Mouse (Mus musculus): ENCODE data around the gene Cd79b. TPM values are rescaled to one million over a fixed set of nuclear protein-coding genes. Genes with fewer than 3 reads are reported as not detected.

Cd79b gene
- polyA plus RNA-seq, 1 experiment from 2014 or later, result 0.74 TPM

GRCm38 (mm10) chr11:106313533-106313932, 1.0 kb downstream of the Cd79b start:
- Histone ChIP-seq H3K9me3 (no peaks in the 10 kb centered on the region), H3K27me3 (no peaks in the 10 kb centered on the region), H3K9ac (no peak overlapping the region), H3K36me3 (replicated peaks) (no peaks in the 10 kb centered on the region), H3K4me2 (no peak overlapping the region), H3K4me3 (replicated peaks) (no peak overlapping the region), H3K27ac (no peak overlapping the region), H3K4me1 (no peaks in the 10 kb centered on the region)
- no peak for ATAC-seq (ENCODE audit: low FRiP score)
- WGBS, result 76% methylated on average over 5 of the region's 5 CpGs

GRCm38 (mm10) chr11:106310123-106310522, 4.4 kb downstream of the Cd79b start:
- no peaks in the 10 kb centered on the region for H3K9me3 ChIP-seq
- no peak overlapping the region for H3K4me2 ChIP-seq
- no peaks in the 10 kb centered on the region for H3K4me1 ChIP-seq
- H3K27me3 ChIP-seq, result no peaks in the 10 kb centered on the region
- H3K9ac ChIP-seq, result no peak overlapping the region
- H3K4me3 ChIP-seq (replicated peaks), result no peak overlapping the region
- H3K27ac ChIP-seq, result no peak overlapping the region
- 73% methylated on average over 5 of the region's 5 CpGs for WGBS
- no peak for ATAC-seq (ENCODE audit: low FRiP score)
- H3K36me3 ChIP-seq (replicated peaks), result no peaks in the 10 kb centered on the region

GRCm38 (mm10) chr11:106308162-106308561, 6.4 kb downstream of the Cd79b start:
- Histone ChIP-seq H3K9ac (no peak overlapping the region), H3K27me3 (no peaks in the 10 kb centered on the region), H3K27ac (no peak overlapping the region), H3K36me3 (replicated peaks) (no peaks in the 10 kb centered on the region), H3K9me3 (no peaks in the 10 kb centered on the region), H3K4me1 (no peaks in the 10 kb centered on the region), H3K4me3 (replicated peaks) (no peak overlapping the region), H3K4me2 (no peak overlapping the region)
- ATAC-seq (ENCODE audit: low FRiP score), result no peak
- WGBS, result 88% methylated on average over 11 of the region's 11 CpGs

- Histone ChIP-seq H3K27ac (no peak overlapping the region), H3K4me2 (no peak overlapping the region), H3K4me3 (replicated peaks) (no peak overlapping the region), H3K36me3 (replicated peaks) (no peaks in the 10 kb centered on the region), H3K9ac (no peak overlapping the region), H3K27me3 (no peaks in the 10 kb centered on the region), H3K9me3 (no peaks in the 10 kb centered on the region), H3K4me1 (no peaks in the 10 kb centered on the region)
- no peak for ATAC-seq (ENCODE audit: low FRiP score)
- WGBS, result 86% methylated on average over 5 of the region's 5 CpGs
Measured at GRCm38 (mm10) chr11:106307432-106307831, 7.1 kb downstream of the Cd79b start.

- Histone ChIP-seq H3K27ac (no peak overlapping the region), H3K9ac (no peak overlapping the region), H3K9me3 (no peaks in the 10 kb centered on the region), H3K36me3 (replicated peaks) (no peaks in the 10 kb centered on the region), H3K27me3 (no peaks in the 10 kb centered on the region), H3K4me3 (replicated peaks) (no peak overlapping the region), H3K4me1 (no peaks in the 10 kb centered on the region), H3K4me2 (no peak overlapping the region)
- ATAC-seq (ENCODE audit: low FRiP score), result no peak
- 81% methylated on average over 9 of the region's 9 CpGs for WGBS
Measured at GRCm38 (mm10) chr11:106306758-106307157, 7.8 kb downstream of the Cd79b start.

- Histone ChIP-seq H3K4me1 (no peaks in the 10 kb centered on the region), H3K9me3 (no peaks in the 10 kb centered on the region), H3K27me3 (no peaks in the 10 kb centered on the region), H3K36me3 (replicated peaks) (no peaks in the 10 kb centered on the region), H3K4me2 (no peak overlapping the region), H3K27ac (no peak overlapping the region), H3K4me3 (replicated peaks) (no peak overlapping the region), H3K9ac (no peak overlapping the region)
- 90% methylated on average over 3 of the region's 3 CpGs for WGBS
- ATAC-seq (ENCODE audit: low FRiP score), result no peak
Measured at GRCm38 (mm10) chr11:106306065-106306385, 8.5 kb downstream of the Cd79b start.

- WGBS, result 83% methylated on average over 10 of the region's 10 CpGs
- Histone ChIP-seq H3K9me3 (no peaks in the 10 kb centered on the region), H3K9ac (no peak overlapping the region), H3K36me3 (replicated peaks) (no peaks in the 10 kb centered on the region), H3K4me2 (no peak overlapping the region), H3K4me3 (replicated peaks) (no peak overlapping the region), H3K27ac (no peak overlapping the region), H3K27me3 (no peaks in the 10 kb centered on the region), H3K4me1 (no peaks in the 10 kb centered on the region)
- no peak for ATAC-seq (ENCODE audit: low FRiP score)
Measured at GRCm38 (mm10) chr11:106305348-106306064, 9.1 kb downstream of the Cd79b start.

- H3K4me1 ChIP-seq, result no peaks in the 10 kb centered on the region
- ATAC-seq (ENCODE audit: low FRiP score), result no peak
- no peak overlapping the region for H3K4me2 ChIP-seq
- no peaks in the 10 kb centered on the region for H3K36me3 ChIP-seq (replicated peaks)
- H3K27me3 ChIP-seq, result no peaks in the 10 kb centered on the region
- WGBS, result 24% methylated on average over 2 of the region's 2 CpGs
- no peaks in the 10 kb centered on the region for H3K9me3 ChIP-seq
- no peak overlapping the region for H3K9ac ChIP-seq
- no peak overlapping the region for H3K4me3 ChIP-seq (replicated peaks)
- no peak overlapping the region for H3K27ac ChIP-seq
Measured at GRCm38 (mm10) chr11:106302634-106303033, 11.9 kb downstream of the Cd79b start.

- ATAC-seq (ENCODE audit: low FRiP score), result no peak
- Histone ChIP-seq H3K27ac (no peak within 1 kb of the TSS), H3K9me3 (no peaks in the 10 kb centered on the region)
Measured at GRCm38 (mm10) chr11:106301765-106302164, 12.8 kb downstream of the Cd79b start, which contains the start of gene Gh. Gene Gh (minus strand): TSS chr11:106301865.

GRCm38 (mm10) chr11:106291861-106292260, 22.7 kb downstream of the Cd79b start:
- no peak overlapping the region for H3K4me3 ChIP-seq (replicated peaks)
- no peaks in the 10 kb centered on the region for H3K9me3 ChIP-seq
- H3K4me2 ChIP-seq, result no peak overlapping the region
- H3K9ac ChIP-seq, result no peak overlapping the region
- H3K4me1 ChIP-seq, result no peaks in the 10 kb centered on the region
- whole genome bisulfite sequencing, result 92% methylated on average over 2 of the region's 2 CpGs
- H3K27ac ChIP-seq, result no peak overlapping the region
- no peaks in the 10 kb centered on the region for H3K36me3 ChIP-seq (replicated peaks)
- no peak for ATAC-seq (ENCODE audit: low FRiP score)
- H3K27me3 ChIP-seq, result no peaks in the 10 kb centered on the region

More at GRCm38 (mm10) chr11:106301765-106302164, 12.8 kb downstream of the Cd79b start, which contains the start of gene Gh:
- 84% methylated on average over 9 of the region's 9 CpGs for WGBS
- Histone ChIP-seq H3K4me1 (no peaks in the 10 kb centered on the region), H3K36me3 (replicated peaks) (no peaks in the 10 kb centered on the region), H3K4me2 (no peak within 1 kb of the TSS), H3K27me3 (no peaks in the 10 kb centered on the region), H3K9ac (no peak within 1 kb of the TSS), H3K4me3 (replicated peaks) (no peak within 1 kb of the TSS)

GRCm38 (mm10) chr11:106290376-106290775, 24.2 kb downstream of the Cd79b start:
- Histone ChIP-seq H3K27me3 (no peaks in the 10 kb centered on the region), H3K9me3 (no peaks in the 10 kb centered on the region), H3K4me1 (no peaks in the 10 kb centered on the region), H3K4me3 (replicated peaks) (no peak overlapping the region), H3K9ac (no peak overlapping the region), H3K27ac (no peak overlapping the region), H3K4me2 (no peak overlapping the region), H3K36me3 (replicated peaks) (no peaks in the 10 kb centered on the region)
- ATAC-seq (ENCODE audit: low FRiP score), result no peak
- 91% methylated on average over 5 of the region's 5 CpGs for WGBS

GRCm38 (mm10) chr11:106289369-106289768, 25.2 kb downstream of the Cd79b start:
- no peaks in the 10 kb centered on the region for H3K9me3 ChIP-seq
- no peak overlapping the region for H3K4me2 ChIP-seq
- no peak overlapping the region for H3K9ac ChIP-seq
- H3K27me3 ChIP-seq, result no peaks in the 10 kb centered on the region
- H3K36me3 ChIP-seq (replicated peaks), result no peaks in the 10 kb centered on the region
- WGBS, result 77% methylated on average over 8 of the region's 8 CpGs
- H3K27ac ChIP-seq, result no peak overlapping the region
- no peak overlapping the region for H3K4me3 ChIP-seq (replicated peaks)
- ATAC-seq (ENCODE audit: low FRiP score), result no peak
- H3K4me1 ChIP-seq, result no peaks in the 10 kb centered on the region

- H3K4me3 ChIP-seq (replicated peaks), result no peak overlapping the region
- WGBS, result 82% methylated on average over 11 of the region's 11 CpGs
- ATAC-seq (ENCODE audit: low FRiP score), result no peak
- no peaks in the 10 kb centered on the region for H3K27me3 ChIP-seq
- H3K4me2 ChIP-seq, result no peak overlapping the region
- no peak overlapping the region for H3K27ac ChIP-seq
- H3K9ac ChIP-seq, result no peak overlapping the region
- H3K36me3 ChIP-seq (replicated peaks), result no peaks in the 10 kb centered on the region
- H3K9me3 ChIP-seq, result no peaks in the 10 kb centered on the region
- no peaks in the 10 kb centered on the region for H3K4me1 ChIP-seq
Measured at GRCm38 (mm10) chr11:106286987-106287386, 27.6 kb downstream of the Cd79b start.
